Mouse (Mus musculus): ENCODE measurements around the gene Aoc2. TPM values are rescaled to one million over a fixed set of nuclear protein-coding genes. Genes with fewer than 3 reads are reported as not detected.
"Not testable (repeated sequence)": the region's sequence is repeated elsewhere in the genome, so short reads cannot be mapped to it uniquely, and the experiment has no call there.

Aoc2 gene
- total and polyA plus RNA-seq, 3 experiments, result 12.1 to 21.1 TPM; not detected in 1

DNA sequence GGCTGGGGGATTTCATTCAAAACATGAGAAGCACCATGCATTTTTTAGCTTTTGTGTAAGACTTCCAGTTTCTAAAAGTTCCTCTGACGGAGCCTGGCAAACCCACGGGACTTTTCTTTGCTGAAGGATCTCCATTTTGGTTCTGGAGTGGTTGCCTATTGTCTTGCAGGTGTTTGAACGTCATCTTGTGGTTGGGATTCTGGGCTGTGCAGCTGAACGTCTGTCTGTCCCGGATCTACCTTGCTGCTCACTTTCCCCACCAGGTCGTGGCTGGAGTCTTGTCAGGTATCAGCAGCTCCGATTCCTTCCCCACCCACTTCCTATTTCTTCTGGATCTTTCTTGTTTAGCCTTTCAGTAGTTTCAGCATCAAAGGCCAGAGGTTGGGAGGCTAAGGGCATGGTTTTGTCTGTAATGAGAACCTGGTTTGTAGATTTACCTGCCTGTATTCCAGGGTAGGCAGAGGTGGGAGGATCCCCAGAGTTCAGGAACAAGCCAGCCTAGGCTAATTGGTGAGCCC, 49.6 kb downstream of the Aoc2 start:
- H3K4me1 ChIP-seq (ENCODE audit: control insufficient read depth in 1 of 2, insufficient read depth in 2 of 2, low read length in 2 of 2), result no peaks in the 10 kb centered on the region
- H3K9ac ChIP-seq (ENCODE audit: control insufficient read depth, low read depth, low read length, poor library complexity, severe bottlenecking), result no peak overlapping the region
- H3K36me3 ChIP-seq (ENCODE audit: control insufficient read depth in 1 of 2, insufficient read depth in 2 of 2, low read length in 2 of 2), result no peaks in the 10 kb centered on the region
- DNase-seq (ENCODE audit: low read depth, low spot score), result no peak
- H3K27me3 ChIP-seq (ENCODE audit: control insufficient read depth in 1 of 2, insufficient read depth in 2 of 2, low read length in 2 of 2), result peaks cover 18 to 37% of the 10 kb centered on the region in 2 experiments
- TF ChIP-seq KAT2A (conservative IDR thresholded peaks at IDR 0.05; ENCODE audit: low read depth, low read length), result no peak
- TF ChIP-seq CHD2 (IDR thresholded peaks at IDR 0.05; ENCODE audit: low read length), result no peak
- TF ChIP-seq GABPA (IDR thresholded peaks at IDR 0.05; ENCODE audit: low read depth, low read length), result no peak
- no peak for TF ChIP-seq MAX (IDR thresholded peaks at IDR 0.05; ENCODE audit: low read length)
- TF ChIP-seq MYC (IDR thresholded peaks at IDR 0.05; ENCODE audit: low read depth, low read length), result no peak
- no peak for TF ChIP-seq ZMIZ1 (IDR thresholded peaks at IDR 0.05; ENCODE audit: low read depth, low read length)
- no peak for TF ChIP-seq MEF2A (IDR thresholded peaks at IDR 0.05; ENCODE audit: extremely low read depth, insufficient replicate concordance, low read depth, low read length, poor library complexity, severe bottlenecking)
- TF ChIP-seq NELFE (IDR thresholded peaks at IDR 0.05; ENCODE audit: low read depth, low read length), result no peak
- TF ChIP-seq USF2 (IDR thresholded peaks at IDR 0.05; ENCODE audit: borderline replicate concordance in 1 of 2, insufficient read depth in 1 of 2, low read depth in 1 of 2, low read length in 2 of 2), result no peak
- H3K4me3 ChIP-seq (ENCODE audit: control insufficient read depth in 1 of 2, insufficient read depth in 1 of 2, low read depth in 2 of 2, low read length in 2 of 2), result no peak overlapping the region
- no peak overlapping the region for H3K27ac ChIP-seq (ENCODE audit: control insufficient read depth, low read depth, low read length)
- no peaks in the 10 kb centered on the region for H3K9me3 ChIP-seq (replicated peaks; ENCODE audit: insufficient read depth, low read length)
- no peaks in the 10 kb centered on the region for H3K79me2 ChIP-seq (ENCODE audit: control insufficient read depth, insufficient read depth, low read length, poor library complexity)

DNA sequence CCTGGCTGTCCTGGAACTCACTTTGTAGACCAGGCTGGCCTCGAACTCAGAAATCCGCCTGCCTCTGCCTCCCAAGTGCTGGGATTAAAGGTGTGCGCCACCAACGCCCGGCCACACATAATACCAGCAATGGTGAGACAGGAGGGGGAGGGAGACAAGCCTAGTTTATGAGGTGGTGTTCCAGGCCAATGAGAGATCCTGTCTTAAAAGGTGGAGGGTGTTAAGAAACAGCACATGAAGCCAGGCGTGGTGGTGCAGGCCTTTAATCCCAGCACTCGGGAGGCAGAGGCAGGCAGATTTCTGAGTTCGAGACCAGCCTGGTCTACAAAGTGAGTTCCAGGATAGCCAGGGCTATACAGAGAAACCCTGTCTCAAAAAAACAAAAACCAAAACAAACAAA, 53.3 kb downstream of the Aoc2 start:
- not testable (repeated sequence) for H3K27ac ChIP-seq (ENCODE audit: control insufficient read depth, low read depth, low read length); H3K79me2 ChIP-seq (ENCODE audit: control insufficient read depth, insufficient read depth, low read length, poor library complexity); H3K4me1 ChIP-seq (ENCODE audit: control insufficient read depth in 1 of 2, insufficient read depth in 2 of 2, low read length in 2 of 2); H3K9ac ChIP-seq (ENCODE audit: control insufficient read depth, low read depth, low read length, poor library complexity, severe bottlenecking); H3K36me3 ChIP-seq (ENCODE audit: control insufficient read depth in 1 of 2, insufficient read depth in 2 of 2, low read length in 2 of 2); H3K9me3 ChIP-seq (replicated peaks; ENCODE audit: insufficient read depth, low read length); DNase-seq (ENCODE audit: low read depth, low spot score); H3K4me3 ChIP-seq (ENCODE audit: control insufficient read depth in 1 of 2, insufficient read depth in 1 of 2, low read depth in 2 of 2, low read length in 2 of 2)
- peaks cover 19 to 28% of the 10 kb centered on the region in 2 experiments for H3K27me3 ChIP-seq (ENCODE audit: control insufficient read depth in 1 of 2, insufficient read depth in 2 of 2, low read length in 2 of 2)

DNA sequence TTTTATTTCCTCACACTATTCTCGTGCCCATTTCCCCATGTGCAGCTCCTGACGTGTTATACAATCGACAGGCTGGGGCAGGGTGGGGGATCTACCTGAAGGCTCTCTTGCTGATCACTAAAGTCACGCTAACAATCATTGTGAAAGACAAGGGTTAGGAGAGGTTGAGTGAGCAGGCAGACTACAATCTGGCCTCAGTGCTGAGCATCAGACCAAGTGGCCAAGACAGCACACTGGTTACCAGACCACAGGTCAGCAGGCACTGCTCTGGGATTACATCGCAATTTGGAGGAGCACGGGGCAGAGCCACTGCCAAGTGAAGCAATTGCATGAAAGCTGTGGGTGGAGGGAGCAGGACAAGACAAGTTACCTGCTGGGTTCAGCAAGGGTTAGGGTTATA, 54.1 kb downstream of the Aoc2 start:
- TF ChIP-seq USF1 (IDR thresholded peaks at IDR 0.05; ENCODE audit: low read depth, low read length) (no peak), BHLHE40 (IDR thresholded peaks at IDR 0.05; ENCODE audit: borderline replicate concordance, low read depth, low read length) (no peak)
- no peak for DNase-seq (ENCODE audit: low read depth, low spot score)
- no peak overlapping the region for H3K9ac ChIP-seq (ENCODE audit: control insufficient read depth, low read depth, low read length, poor library complexity, severe bottlenecking)
- H3K4me1 ChIP-seq (ENCODE audit: control insufficient read depth in 1 of 2, insufficient read depth in 2 of 2, low read length in 2 of 2), result no peaks in the 10 kb centered on the region
- no peak overlapping the region for H3K27ac ChIP-seq (ENCODE audit: control insufficient read depth, low read depth, low read length)
- no peak overlapping the region for H3K4me3 ChIP-seq (ENCODE audit: control insufficient read depth in 1 of 2, insufficient read depth in 1 of 2, low read depth in 2 of 2, low read length in 2 of 2)
- peaks cover 21 to 28% of the 10 kb centered on the region in 2 experiments for H3K27me3 ChIP-seq (ENCODE audit: control insufficient read depth in 1 of 2, insufficient read depth in 2 of 2, low read length in 2 of 2)
- H3K79me2 ChIP-seq (ENCODE audit: control insufficient read depth, insufficient read depth, low read length, poor library complexity), result no peaks in the 10 kb centered on the region
- H3K9me3 ChIP-seq (replicated peaks; ENCODE audit: insufficient read depth, low read length), result no peaks in the 10 kb centered on the region
- no peaks in the 10 kb centered on the region for H3K36me3 ChIP-seq (ENCODE audit: control insufficient read depth in 1 of 2, insufficient read depth in 2 of 2, low read length in 2 of 2)

Other genes with a start within 250 kb of the Aoc2 start
- not detected in 2 replicates for gene Hsd17b1, start 246.7 kb upstream of the Aoc2 start, total RNA-seq (2012; rRNA removed)
- gene Hsd17b1, start 246.7 kb upstream of the Aoc2 start, polyA plus RNA-seq (2012; ENCODE audit: insufficient read depth in 1 of 2, insufficient read length in 2 of 2, low read depth in 1 of 2, low replicate concordance in 2 of 2, missing spikeins in 1 of 2), result not detected
- gene Coasy, start 242.5 kb upstream of the Aoc2 start, total RNA-seq (2012; rRNA removed), result 34.8 and 42.9 TPM in 2 replicates
- gene Coasy, start 242.5 kb upstream of the Aoc2 start, polyA plus RNA-seq (2012; ENCODE audit: insufficient read depth in 1 of 2, insufficient read length in 2 of 2, low read depth in 1 of 2, low replicate concordance in 2 of 2, missing spikeins in 1 of 2), result 10 to 100 TPM in 1 of 2 experiments, not detected in 1; 44.2 TPM
- gene Mlx, start 237.8 kb upstream of the Aoc2 start, total RNA-seq (2012; rRNA removed), result 70.8 and 75.9 TPM in 2 replicates
- 10 to 100 TPM in 1 of 2 experiments, not detected in 1; 57.5 TPM for gene Mlx, start 237.8 kb upstream of the Aoc2 start, polyA plus RNA-seq (2012; ENCODE audit: insufficient read depth in 1 of 2, insufficient read length in 2 of 2, low read depth in 1 of 2, low replicate concordance in 2 of 2, missing spikeins in 1 of 2)
- gene Psmc3ip, start 229.6 kb upstream of the Aoc2 start, total RNA-seq (2012; rRNA removed), result 9.1 and 14.5 TPM in 2 replicates
- gene Psmc3ip, start 229.6 kb upstream of the Aoc2 start, polyA plus RNA-seq (2012; ENCODE audit: insufficient read depth in 1 of 2, insufficient read length in 2 of 2, low read depth in 1 of 2, low replicate concordance in 2 of 2, missing spikeins in 1 of 2), result 1 to 10 TPM in 1 of 2 experiments, not detected in 1; 8.2 TPM
- gene Retreg3, start 205.2 kb upstream of the Aoc2 start, total RNA-seq (2012; rRNA removed), result 17.0 and 24.6 TPM in 2 replicates
- gene Retreg3, start 205.2 kb upstream of the Aoc2 start, polyA plus RNA-seq (2012; ENCODE audit: insufficient read depth in 1 of 2, insufficient read length in 2 of 2, low read depth in 1 of 2, low replicate concordance in 2 of 2, missing spikeins in 1 of 2), result 10 to 100 TPM in 1 of 2 experiments, not detected in 1; 23.4 TPM
- gene Tubg1, start 205.1 kb upstream of the Aoc2 start, total RNA-seq (2012; rRNA removed), result 60.0 and 68.1 TPM in 2 replicates
- gene Tubg1, start 205.1 kb upstream of the Aoc2 start, polyA plus RNA-seq (2012; ENCODE audit: insufficient read depth in 1 of 2, insufficient read length in 2 of 2, low read depth in 1 of 2, low replicate concordance in 2 of 2, missing spikeins in 1 of 2), result 100 to 1,000 TPM; 125 to 183 TPM
- not detected in 2 replicates for gene Tubg2, start 169.2 kb upstream of the Aoc2 start, total RNA-seq (2012; rRNA removed)
- not detected for gene Tubg2, start 169.2 kb upstream of the Aoc2 start, polyA plus RNA-seq (2012; ENCODE audit: insufficient read depth in 1 of 2, insufficient read length in 2 of 2, low read depth in 1 of 2, low replicate concordance in 2 of 2, missing spikeins in 1 of 2)
- not detected in 2 replicates for gene Cntnap1, start 154.5 kb upstream of the Aoc2 start, total RNA-seq (2012; rRNA removed)
- under 1 TPM in 1 of 2 experiments, not detected in 1; 0.01 TPM for gene Cntnap1, start 154.5 kb upstream of the Aoc2 start, polyA plus RNA-seq (2012; ENCODE audit: insufficient read depth in 1 of 2, insufficient read length in 2 of 2, low read depth in 1 of 2, low replicate concordance in 2 of 2, missing spikeins in 1 of 2)
- gene Plekhh3, start 153.7 kb upstream of the Aoc2 start, total RNA-seq (2012; rRNA removed), result 0.81 and 1.4 TPM in 2 replicates
- gene Plekhh3, start 153.7 kb upstream of the Aoc2 start, polyA plus RNA-seq (2012; ENCODE audit: insufficient read depth in 1 of 2, insufficient read length in 2 of 2, low read depth in 1 of 2, low replicate concordance in 2 of 2, missing spikeins in 1 of 2), result 1 to 10 TPM in 1 of 2 experiments, not detected in 1; 1.5 TPM
- not detected in 2 replicates for gene Ccr10, start 149.6 kb upstream of the Aoc2 start, total RNA-seq (2012; rRNA removed)
- not detected for gene Ccr10, start 149.6 kb upstream of the Aoc2 start, polyA plus RNA-seq (2012; ENCODE audit: insufficient read depth in 1 of 2, insufficient read length in 2 of 2, low read depth in 1 of 2, low replicate concordance in 2 of 2, missing spikeins in 1 of 2)
- 5.0 and 6.3 TPM in 2 replicates for gene Ezh1, start 98.6 kb upstream of the Aoc2 start, total RNA-seq (2012; rRNA removed)
- gene Ezh1, start 98.6 kb upstream of the Aoc2 start, polyA plus RNA-seq (2012; ENCODE audit: insufficient read depth in 1 of 2, insufficient read length in 2 of 2, low read depth in 1 of 2, low replicate concordance in 2 of 2, missing spikeins in 1 of 2), result 1 to 10 TPM in 1 of 2 experiments, not detected in 1; 8.4 TPM
- gene Ramp2, start 79.0 kb upstream of the Aoc2 start, total RNA-seq (2012; rRNA removed), result 0.12 TPM in 1 of 2 replicates, not detected in the other
- not detected for gene Ramp2, start 79.0 kb upstream of the Aoc2 start, polyA plus RNA-seq (2012; ENCODE audit: insufficient read depth in 1 of 2, insufficient read length in 2 of 2, low read depth in 1 of 2, low replicate concordance in 2 of 2, missing spikeins in 1 of 2)
- gene Vps25, start 71.4 kb upstream of the Aoc2 start, total RNA-seq (2012; rRNA removed), result 68.4 and 75.5 TPM in 2 replicates
- 100 to 1,000 TPM in 1 of 2 experiments, not detected in 1; 107 TPM for gene Vps25, start 71.4 kb upstream of the Aoc2 start, polyA plus RNA-seq (2012; ENCODE audit: insufficient read depth in 1 of 2, insufficient read length in 2 of 2, low read depth in 1 of 2, low replicate concordance in 2 of 2, missing spikeins in 1 of 2)
- gene Wnk4, start 64.5 kb upstream of the Aoc2 start, total RNA-seq (2012; rRNA removed), result 0.72 and 0.92 TPM in 2 replicates
- 1 to 10 TPM in 1 of 2 experiments, not detected in 1; 3.4 TPM for gene Wnk4, start 64.5 kb upstream of the Aoc2 start, polyA plus RNA-seq (2012; ENCODE audit: insufficient read depth in 1 of 2, insufficient read length in 2 of 2, low read depth in 1 of 2, low replicate concordance in 2 of 2, missing spikeins in 1 of 2)
- gene Cntd1, start 46.1 kb upstream of the Aoc2 start, total RNA-seq (2012; rRNA removed), result 2.4 TPM in 2 replicates
- under 1 TPM in 1 of 2 experiments, not detected in 1; 0.84 TPM for gene Cntd1, start 46.1 kb upstream of the Aoc2 start, polyA plus RNA-seq (2012; ENCODE audit: insufficient read depth in 1 of 2, insufficient read length in 2 of 2, low read depth in 1 of 2, low replicate concordance in 2 of 2, missing spikeins in 1 of 2)
- gene Coa3, start 45.9 kb upstream of the Aoc2 start, total RNA-seq (2012; rRNA removed), result 294 and 325 TPM in 2 replicates
- gene Coa3, start 45.9 kb upstream of the Aoc2 start, polyA plus RNA-seq (2012; ENCODE audit: insufficient read depth in 1 of 2, insufficient read length in 2 of 2, low read depth in 1 of 2, low replicate concordance in 2 of 2, missing spikeins in 1 of 2), result 100 to 1,000 TPM in 1 of 2 experiments, not detected in 1; 120 TPM
- gene Becn1, start 22.8 kb upstream of the Aoc2 start, total RNA-seq (2012; rRNA removed), result 167 and 181 TPM in 2 replicates
- 100 to 1,000 TPM in 1 of 2 experiments, not detected in 1; 122 TPM for gene Becn1, start 22.8 kb upstream of the Aoc2 start, polyA plus RNA-seq (2012; ENCODE audit: insufficient read depth in 1 of 2, insufficient read length in 2 of 2, low read depth in 1 of 2, low replicate concordance in 2 of 2, missing spikeins in 1 of 2)
- 129 and 139 TPM in 2 replicates for gene Psme3, start 8.8 kb upstream of the Aoc2 start, total RNA-seq (2012; rRNA removed)
- gene Psme3, start 8.8 kb upstream of the Aoc2 start, polyA plus RNA-seq (2012; ENCODE audit: insufficient read depth in 1 of 2, insufficient read length in 2 of 2, low read depth in 1 of 2, low replicate concordance in 2 of 2, missing spikeins in 1 of 2), result 100 to 1,000 TPM; 369 to 446 TPM
- gene Aoc3, start 5.5 kb downstream of the Aoc2 start, total RNA-seq (2012; rRNA removed), result 0.62 and 0.69 TPM in 2 replicates
- gene Aoc3, start 5.5 kb downstream of the Aoc2 start, polyA plus RNA-seq (2012; ENCODE audit: insufficient read depth in 1 of 2, insufficient read length in 2 of 2, low read depth in 1 of 2, low replicate concordance in 2 of 2, missing spikeins in 1 of 2), result 1 to 10 TPM in 1 of 2 experiments, not detected in 1; 2.2 TPM
- not detected in 2 replicates for gene G6pc, start 42.5 kb downstream of the Aoc2 start, total RNA-seq (2012; rRNA removed)
- not detected for gene G6pc, start 42.5 kb downstream of the Aoc2 start, polyA plus RNA-seq (2012; ENCODE audit: insufficient read depth in 1 of 2, insufficient read length in 2 of 2, low read depth in 1 of 2, low replicate concordance in 2 of 2, missing spikeins in 1 of 2)
- gene Aarsd1, start 92.6 kb downstream of the Aoc2 start, total RNA-seq (2012; rRNA removed), result 133 TPM in 2 replicates
- gene Aarsd1, start 92.6 kb downstream of the Aoc2 start, polyA plus RNA-seq (2012; ENCODE audit: insufficient read depth in 1 of 2, insufficient read length in 2 of 2, low read depth in 1 of 2, low replicate concordance in 2 of 2, missing spikeins in 1 of 2), result 100 to 1,000 TPM in 1 of 2 experiments, 10 to 100 TPM in 1; 80.5 to 371 TPM
- 6.8 and 7.4 TPM in 2 replicates for gene Gm27029, start 99.7 kb downstream of the Aoc2 start, total RNA-seq (2012; rRNA removed)
- 1 to 10 TPM in 1 of 2 experiments, not detected in 1; 4.2 TPM for gene Gm27029, start 99.7 kb downstream of the Aoc2 start, polyA plus RNA-seq (2012; ENCODE audit: insufficient read depth in 1 of 2, insufficient read length in 2 of 2, low read depth in 1 of 2, low replicate concordance in 2 of 2, missing spikeins in 1 of 2)
- 8.5 and 9.2 TPM in 2 replicates for gene Rundc1, start 100.0 kb downstream of the Aoc2 start, total RNA-seq (2012; rRNA removed)
- gene Rundc1, start 100.0 kb downstream of the Aoc2 start, polyA plus RNA-seq (2012; ENCODE audit: insufficient read depth in 1 of 2, insufficient read length in 2 of 2, low read depth in 1 of 2, low replicate concordance in 2 of 2, missing spikeins in 1 of 2), result 10 to 100 TPM in 1 of 2 experiments, not detected in 1; 13.1 TPM
- gene Ptges3l, start 100.3 kb downstream of the Aoc2 start, total RNA-seq (2012; rRNA removed), result 1.4 and 1.6 TPM in 2 replicates
- gene Ptges3l, start 100.3 kb downstream of the Aoc2 start, polyA plus RNA-seq (2012; ENCODE audit: insufficient read depth in 1 of 2, insufficient read length in 2 of 2, low read depth in 1 of 2, low replicate concordance in 2 of 2, missing spikeins in 1 of 2), result 1 to 10 TPM in 1 of 2 experiments, not detected in 1; 2.3 TPM
- 2,405 and 2,621 TPM in 2 replicates for gene Rpl27, start 117.2 kb downstream of the Aoc2 start, total RNA-seq (2012; rRNA removed)
- 100 to 1,000 TPM in 1 of 2 experiments, not detected in 1; 595 TPM for gene Rpl27, start 117.2 kb downstream of the Aoc2 start, polyA plus RNA-seq (2012; ENCODE audit: insufficient read depth in 1 of 2, insufficient read length in 2 of 2, low read depth in 1 of 2, low replicate concordance in 2 of 2, missing spikeins in 1 of 2)
- gene Ifi35, start 123.3 kb downstream of the Aoc2 start, total RNA-seq (2012; rRNA removed), result 37.5 and 64.4 TPM in 2 replicates
- gene Ifi35, start 123.3 kb downstream of the Aoc2 start, polyA plus RNA-seq (2012; ENCODE audit: insufficient read depth in 1 of 2, insufficient read length in 2 of 2, low read depth in 1 of 2, low replicate concordance in 2 of 2, missing spikeins in 1 of 2), result 100 to 1,000 TPM in 1 of 2 experiments, 10 to 100 TPM in 1; 35.5 to 146 TPM
- gene Rnd2, start 139.9 kb downstream of the Aoc2 start, total RNA-seq (2012; rRNA removed), result 4.2 and 6.4 TPM in 2 replicates
- 10 to 100 TPM in 1 of 2 experiments, not detected in 1; 18.6 TPM for gene Rnd2, start 139.9 kb downstream of the Aoc2 start, polyA plus RNA-seq (2012; ENCODE audit: insufficient read depth in 1 of 2, insufficient read length in 2 of 2, low read depth in 1 of 2, low replicate concordance in 2 of 2, missing spikeins in 1 of 2)
- gene Vat1, start 141.2 kb downstream of the Aoc2 start, total RNA-seq (2012; rRNA removed), result 43.9 and 49.5 TPM in 2 replicates
- gene Vat1, start 141.2 kb downstream of the Aoc2 start, polyA plus RNA-seq (2012; ENCODE audit: insufficient read depth in 1 of 2, insufficient read length in 2 of 2, low read depth in 1 of 2, low replicate concordance in 2 of 2, missing spikeins in 1 of 2), result 100 to 1,000 TPM in 1 of 2 experiments, not detected in 1; 125 TPM
- gene Brca1, start 226.9 kb downstream of the Aoc2 start, total RNA-seq (2012; rRNA removed), result 35.3 and 37.1 TPM in 2 replicates
- 1,000 to 10,000 TPM in 1 of 2 experiments, 10 to 100 TPM in 1; 25.7 to 1,155 TPM for gene Brca1, start 226.9 kb downstream of the Aoc2 start, polyA plus RNA-seq (2012; ENCODE audit: insufficient read depth in 1 of 2, insufficient read length in 2 of 2, low read depth in 1 of 2, low replicate concordance in 2 of 2, missing spikeins in 1 of 2)
- 38.6 and 39.4 TPM in 2 replicates for gene Nbr1, start 227.1 kb downstream of the Aoc2 start, total RNA-seq (2012; rRNA removed)
- 10 to 100 TPM in 1 of 2 experiments, not detected in 1; 52.3 TPM for gene Nbr1, start 227.1 kb downstream of the Aoc2 start, polyA plus RNA-seq (2012; ENCODE audit: insufficient read depth in 1 of 2, insufficient read length in 2 of 2, low read depth in 1 of 2, low replicate concordance in 2 of 2, missing spikeins in 1 of 2)